Mouse (Mus musculus) midbrain, embryonic 11.5 days (tissue): ENCODE data around the gene Themis3. TPM values are rescaled to one million over a fixed set of nuclear protein-coding genes. Genes with fewer than 3 reads are reported as not detected.
A peak's percentile ranks its signal among the peaks of the same experiment; 100 is the strongest.

Experiments used
- ATAC-seq: fragments of 200-750 bp; cut with Nextera tagmentation; 2 replicates; pipeline ENCODE4 v1.8.0; 2017; ENCODE audit warnings: moderate TSS enrichment, moderate library complexity; ENCODE audit not compliant: low FRiP score
- DNase-seq: peaks from one replicate; pipeline ENCODE4 v3.0.0; 2015; ENCODE audit warnings: low spot score; ENCODE audit errors: missing footprints
- H3K27ac ChIP-seq: fragments of 300-500 bp; sonication (generic); 2 replicates; pipeline ENCODE4 v1.5.1; 2014; ENCODE audit warnings: low read depth, low read length
- H3K27me3 ChIP-seq: fragments of 300-500 bp; sonication (generic); 2 replicates; pipeline ENCODE4 v1.6.1; 2014; ENCODE audit warnings: mild to moderate bottlenecking, low read length, moderate library complexity, mixed read lengths; ENCODE audit not compliant: control insufficient read depth, insufficient read depth
- H3K36me3 ChIP-seq: fragments of 300-500 bp; sonication (generic); 2 replicates; pipeline ENCODE4 v1.6.1; 2014; ENCODE audit warnings: mild to moderate bottlenecking, low read length, moderate library complexity, mixed read lengths; ENCODE audit not compliant: control insufficient read depth, insufficient read depth
- H3K4me1 ChIP-seq: fragments of 300-500 bp; sonication (generic); 2 replicates; pipeline ENCODE4 v1.6.1; 2014; ENCODE audit warnings: low read length; ENCODE audit not compliant: control insufficient read depth, insufficient read depth
- H3K4me2 ChIP-seq: fragments of 300-500 bp; sonication (generic); 2 replicates; pipeline ENCODE4 v1.6.1; 2014; ENCODE audit warnings: mild to moderate bottlenecking, moderate library complexity
- H3K4me3 ChIP-seq: fragments of 300-500 bp; sonication (generic); 2 replicates; pipeline ENCODE4 v1.5.1; 2014; ENCODE audit warnings: low read depth, low read length
- H3K9ac ChIP-seq: fragments of 300-500 bp; sonication (generic); 2 replicates; pipeline ENCODE4 v1.6.1; 2014; ENCODE audit warnings: low read length
- H3K9me3 ChIP-seq: fragments of 300-500 bp; sonication (generic); 2 replicates; pipeline ENCODE4 v1.6.1; 2016; ENCODE audit warnings: low read length; ENCODE audit not compliant: control insufficient read depth
- WGBS: fragments of 180-500 bp; shearing (Covaris S2); extraction: QIAGEN DNeasy Blood & Tissue Kit; methylation state at CpG from one replicate; pipeline ENCODE4 v1.1.7; 2014; 5-methylcytosine and 5-hydroxymethylcytosine counted together
- polyA plus RNA-seq: library from polyadenylated mRNA; unstranded; fragments of >200 nt; fragmentation: Nextera tagmentation; extraction: Ambion mirVana; gene quantifications from 2 replicates; pipeline ENCODE4 v1.2.1, GENCODE M21; 2014

Themis3 gene
- not detected in 2 replicates for polyA plus RNA-seq

DNA sequence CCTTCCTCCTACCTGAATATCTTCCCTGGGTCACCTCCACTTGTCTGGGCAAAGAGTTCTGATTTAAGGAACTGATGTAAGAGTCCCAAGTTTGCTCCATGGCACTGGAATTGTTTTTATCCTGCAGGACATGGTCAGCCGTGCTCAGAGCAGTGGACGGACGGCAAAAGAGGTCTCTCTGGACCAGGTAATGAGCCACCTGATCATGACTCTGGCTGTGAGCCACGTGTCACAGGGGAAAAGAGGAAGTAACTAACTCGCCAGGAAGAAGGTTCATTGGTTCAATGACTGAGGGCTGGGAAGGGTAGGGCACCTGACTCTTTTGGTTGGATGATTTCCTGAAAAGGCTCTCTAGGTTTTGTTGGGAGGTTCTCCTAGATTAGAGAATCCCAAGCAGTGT is at the start of gene Themis3:
Gene Themis3, minus strand, starts transcription at position 187 of the 400 bp plus-strand sequence.
- DNase-seq (no peak), ATAC-seq (no peak)
- Histone ChIP-seq H3K9ac (no peak within 1 kb of the TSS), H3K9me3 (no peaks in the 10 kb centered on the region), H3K4me2 (no peak within 1 kb of the TSS), H3K27ac (no peak within 1 kb of the TSS), H3K4me3 (no peak within 1 kb of the TSS), H3K36me3 (no peaks in the 10 kb centered on the region), H3K27me3 (no peaks in the 10 kb centered on the region), H3K4me1 (no peaks in the 10 kb centered on the region)
- WGBS, result 78% methylated on average over 5 of the region's 5 CpGs

DNA sequence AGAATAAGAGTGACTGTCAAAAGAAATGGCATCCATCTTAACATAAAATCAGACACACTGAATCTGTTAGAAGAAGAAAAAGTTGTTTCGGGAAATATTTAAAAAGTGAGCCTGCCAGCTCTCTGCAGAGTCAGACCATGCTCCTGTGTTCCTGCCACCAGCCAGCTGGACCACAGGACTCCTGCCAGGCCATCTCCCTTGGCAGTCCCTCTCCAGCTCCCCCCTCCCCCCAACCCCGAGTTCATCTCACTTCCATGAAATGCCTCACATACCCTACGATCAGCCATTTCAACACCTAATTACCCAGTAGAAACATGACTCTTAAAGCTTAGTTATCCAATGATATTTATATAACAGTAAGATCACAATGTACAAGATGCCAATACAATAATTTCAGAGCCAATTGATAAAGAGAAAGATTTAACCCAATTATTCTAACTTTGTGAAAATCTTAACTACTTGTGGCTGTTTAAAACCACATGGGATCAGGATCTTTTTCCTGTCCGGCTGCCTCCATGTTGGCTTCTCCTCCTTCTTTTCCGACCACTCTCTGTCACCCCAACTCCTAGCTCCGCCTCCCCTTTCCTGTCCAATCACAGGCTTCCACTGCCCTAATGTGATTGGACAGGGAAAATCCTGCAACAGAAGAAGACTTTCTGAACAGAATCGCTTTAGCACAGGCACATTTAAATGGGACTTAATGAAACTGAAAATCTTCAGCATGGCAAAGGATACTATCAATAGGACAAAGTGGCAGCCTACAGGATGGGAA is 43.7 kb upstream of the Themis3 start:
- no peaks in the 10 kb centered on the region for H3K36me3 ChIP-seq
- H3K4me2 ChIP-seq, result no peak overlapping the region
- H3K9me3 ChIP-seq, result no peaks in the 10 kb centered on the region
- no peak for ATAC-seq
- WGBS, result 91% methylated on average over 7 of the region's 7 CpGs
- H3K4me3 ChIP-seq, result no peak overlapping the region
- no peaks in the 10 kb centered on the region for H3K27me3 ChIP-seq
- no peak for DNase-seq
- no peak overlapping the region for H3K9ac ChIP-seq
- no peak overlapping the region for H3K27ac ChIP-seq
- no peaks in the 10 kb centered on the region for H3K4me1 ChIP-seq

DNA sequence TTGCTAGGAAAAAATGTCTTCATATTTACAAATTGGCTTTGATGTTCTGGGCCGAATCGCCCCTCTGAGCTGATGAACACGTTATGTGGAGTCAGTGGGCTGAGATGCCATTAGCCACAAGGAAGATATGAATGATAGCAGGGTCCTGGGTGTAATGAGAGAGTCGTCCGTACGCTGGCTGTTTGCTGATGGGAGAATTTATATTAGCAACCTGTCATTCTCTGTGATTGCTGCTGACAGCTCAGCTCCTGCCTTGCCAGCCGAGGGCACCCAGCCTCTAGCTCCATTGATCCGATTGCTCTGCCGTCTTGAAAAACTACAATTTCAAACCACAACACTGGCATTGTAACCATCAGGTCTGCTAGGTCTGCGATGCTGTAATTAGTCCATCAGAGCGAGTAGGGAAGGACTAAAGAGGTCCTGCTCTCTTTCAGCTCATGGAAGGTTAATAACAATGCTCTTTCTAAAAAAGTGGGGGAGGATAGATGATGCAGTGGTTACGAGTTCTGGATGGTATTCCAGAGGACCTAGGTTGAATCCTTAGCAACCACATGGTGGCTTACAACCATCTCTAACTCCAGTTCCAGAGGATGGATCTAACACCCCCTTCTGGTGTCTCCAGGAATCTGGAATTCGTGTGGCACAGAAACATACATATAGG is 25.7 kb upstream of the Themis3 start:
- Histone ChIP-seq H3K9ac (no peak overlapping the region), H3K4me2 (no peak overlapping the region), H3K27me3 (no peaks in the 10 kb centered on the region), H3K27ac (no peak overlapping the region), H3K9me3 (no peaks in the 10 kb centered on the region), H3K4me3 (no peak overlapping the region), H3K36me3 (no peaks in the 10 kb centered on the region), H3K4me1 (no peaks in the 10 kb centered on the region)
- no peak for ATAC-seq
- 82% methylated on average over 13 of the region's 13 CpGs for WGBS
- peak; percentile 82 for DNase-seq

DNA sequence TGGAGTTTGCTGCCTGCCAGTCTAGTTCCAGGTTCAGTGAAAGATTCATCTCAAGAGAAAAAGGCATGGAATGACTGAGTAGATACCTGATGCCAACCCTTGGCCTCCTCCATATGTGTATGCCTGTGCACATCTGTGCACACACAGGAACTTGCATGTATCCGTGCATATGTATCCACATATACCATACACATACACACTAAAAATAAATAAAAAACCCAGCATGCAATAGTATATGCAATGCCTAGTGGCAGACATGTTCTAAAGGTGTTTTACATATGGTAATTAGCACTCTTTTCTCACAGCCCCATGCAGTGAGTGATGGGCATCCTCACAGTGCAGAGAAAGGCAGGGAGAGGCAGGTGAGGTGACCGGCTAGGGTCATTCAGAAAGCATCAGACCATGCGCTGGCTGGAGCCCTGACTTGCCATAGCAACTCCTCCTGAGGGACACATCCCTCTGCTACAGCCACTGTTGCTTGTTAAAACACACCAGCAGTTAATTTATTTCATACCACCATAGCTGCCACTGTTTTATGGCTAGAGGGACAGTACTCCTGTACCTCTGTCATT is 24.9 kb upstream of the Themis3 start:
- no peak overlapping the region for H3K4me3 ChIP-seq
- H3K27ac ChIP-seq, result no peak overlapping the region
- H3K9me3 ChIP-seq, result no peaks in the 10 kb centered on the region
- H3K4me2 ChIP-seq, result no peak overlapping the region
- 82% methylated on average over 3 of the region's 3 CpGs for WGBS
- no peaks in the 10 kb centered on the region for H3K36me3 ChIP-seq
- H3K27me3 ChIP-seq, result no peaks in the 10 kb centered on the region
- DNase-seq (no peak), ATAC-seq (peak; percentile 30; the same call in 1 of the 2 replicates)
- no peaks in the 10 kb centered on the region for H3K4me1 ChIP-seq
- H3K9ac ChIP-seq, result no peak overlapping the region

DNA sequence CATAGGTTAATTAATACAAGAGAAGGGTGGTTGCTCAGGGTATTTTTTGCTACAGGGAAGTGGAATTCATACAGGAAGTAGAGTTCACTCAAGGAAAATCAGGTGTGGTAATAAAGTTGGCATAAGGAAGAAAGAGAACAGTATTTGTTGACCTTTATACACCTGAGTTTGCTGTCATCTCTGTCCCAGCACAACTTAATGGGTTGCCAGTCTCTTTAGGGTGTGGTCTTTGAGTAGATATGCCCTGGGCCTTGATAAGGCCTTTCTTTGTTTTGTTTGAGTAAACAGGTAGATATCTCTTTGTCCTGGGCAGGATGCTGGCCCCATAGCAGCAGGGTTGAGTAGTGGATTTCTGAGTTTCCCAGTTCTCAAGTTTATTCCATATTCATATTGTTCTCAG is 15.6 kb upstream of the Themis3 start:
- Histone ChIP-seq H3K4me2 (no peak overlapping the region), H3K9me3 (no peaks in the 10 kb centered on the region), H3K9ac (no peak overlapping the region), H3K4me3 (no peak overlapping the region), H3K36me3 (no peaks in the 10 kb centered on the region), H3K27ac (no peak overlapping the region), H3K4me1 (no peaks in the 10 kb centered on the region), H3K27me3 (no peaks in the 10 kb centered on the region)
- DNase-seq (no peak), ATAC-seq (no peak)

DNA sequence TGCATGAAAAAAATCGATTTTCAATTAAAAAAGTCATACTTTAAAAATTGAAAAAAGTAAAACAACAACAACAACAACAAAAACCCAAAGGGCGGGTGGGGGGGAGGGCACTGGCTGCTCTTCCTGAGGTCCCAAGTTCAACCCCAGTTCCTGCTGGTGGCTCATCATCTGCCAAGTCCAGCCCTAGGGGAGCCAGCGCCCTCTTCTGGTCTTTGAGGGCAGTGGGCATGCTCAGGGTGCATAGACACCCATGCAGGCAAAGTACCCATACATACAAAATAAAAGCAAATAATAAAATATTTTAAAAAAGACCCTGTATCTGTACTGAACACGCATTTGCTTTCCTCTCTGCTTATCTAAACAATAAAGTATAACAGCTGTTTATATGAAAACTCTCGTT is 10.5 kb upstream of the Themis3 start:
- DNase-seq, result no peak
- H3K9ac ChIP-seq, result no peak overlapping the region
- 78% methylated on average over 5 of the region's 5 CpGs for WGBS

DNA sequence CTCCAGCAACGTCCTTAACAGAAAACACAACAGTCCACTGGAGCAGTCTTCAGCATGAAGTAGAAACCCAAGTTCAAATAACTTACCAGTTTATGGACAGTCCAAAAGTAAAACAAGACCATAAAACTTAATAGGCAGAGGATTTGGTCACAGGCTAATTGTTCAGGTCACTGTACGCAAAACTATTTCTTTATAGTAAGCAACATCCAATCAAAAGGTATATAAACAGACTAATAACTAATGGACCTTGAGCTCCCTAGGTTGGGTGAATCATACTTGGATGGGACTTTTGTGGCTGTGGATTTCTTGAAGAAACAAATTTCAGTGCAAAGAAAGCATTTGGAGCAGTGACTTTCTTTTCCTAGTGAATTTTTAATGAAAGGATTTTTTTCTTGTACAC is 6.8 kb upstream of the Themis3 start:
- H3K27me3 ChIP-seq, result no peaks in the 10 kb centered on the region
- WGBS, result 86% methylated on average over 2 of the region's 2 CpGs
- ATAC-seq, result no peak

More for the DNA sequence above, 10.5 kb upstream of the Themis3 start:
- Histone ChIP-seq H3K4me1 (no peaks in the 10 kb centered on the region), H3K4me3 (no peak overlapping the region), H3K9me3 (no peaks in the 10 kb centered on the region), H3K27ac (no peak overlapping the region), H3K27me3 (no peaks in the 10 kb centered on the region), H3K36me3 (no peaks in the 10 kb centered on the region), H3K4me2 (no peak overlapping the region)
- ATAC-seq, result no peak

DNA sequence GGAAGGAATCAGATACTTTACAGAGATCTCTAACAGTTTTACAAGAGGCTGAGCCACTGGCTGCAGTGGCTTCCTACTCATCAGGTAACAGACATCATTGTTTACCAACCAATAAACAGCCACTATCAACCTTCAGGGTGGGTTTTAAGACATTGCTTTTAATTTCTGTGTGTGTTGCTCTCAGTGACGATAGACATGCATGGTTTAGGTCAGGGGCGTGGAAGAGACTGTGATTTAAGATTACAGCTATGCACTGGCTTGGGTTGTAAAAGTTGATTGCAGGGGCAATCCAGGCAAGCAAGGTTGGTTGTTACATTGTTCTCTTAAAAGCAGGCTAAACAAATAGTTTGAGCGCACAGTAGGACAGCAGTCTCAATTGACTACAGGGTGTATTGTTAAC is 1.4 kb upstream of the Themis3 start:
- no peak overlapping the region for H3K4me2 ChIP-seq
- no peak for DNase-seq
- no peak for ATAC-seq
- H3K4me3 ChIP-seq, result no peak overlapping the region
- no peak overlapping the region for H3K9ac ChIP-seq
- no peaks in the 10 kb centered on the region for H3K9me3 ChIP-seq
- no peak overlapping the region for H3K27ac ChIP-seq
- no peaks in the 10 kb centered on the region for H3K27me3 ChIP-seq
- no peaks in the 10 kb centered on the region for H3K4me1 ChIP-seq
- WGBS, result 91% methylated on average over 3 of the region's 3 CpGs
- no peaks in the 10 kb centered on the region for H3K36me3 ChIP-seq

More for the DNA sequence above, 6.8 kb upstream of the Themis3 start:
- H3K4me1 ChIP-seq, result no peaks in the 10 kb centered on the region
- no peak for DNase-seq
- no peak overlapping the region for H3K4me3 ChIP-seq
- no peak overlapping the region for H3K9ac ChIP-seq
- no peak overlapping the region for H3K27ac ChIP-seq
- no peaks in the 10 kb centered on the region for H3K36me3 ChIP-seq
- no peaks in the 10 kb centered on the region for H3K9me3 ChIP-seq
- H3K4me2 ChIP-seq, result no peak overlapping the region

DNA sequence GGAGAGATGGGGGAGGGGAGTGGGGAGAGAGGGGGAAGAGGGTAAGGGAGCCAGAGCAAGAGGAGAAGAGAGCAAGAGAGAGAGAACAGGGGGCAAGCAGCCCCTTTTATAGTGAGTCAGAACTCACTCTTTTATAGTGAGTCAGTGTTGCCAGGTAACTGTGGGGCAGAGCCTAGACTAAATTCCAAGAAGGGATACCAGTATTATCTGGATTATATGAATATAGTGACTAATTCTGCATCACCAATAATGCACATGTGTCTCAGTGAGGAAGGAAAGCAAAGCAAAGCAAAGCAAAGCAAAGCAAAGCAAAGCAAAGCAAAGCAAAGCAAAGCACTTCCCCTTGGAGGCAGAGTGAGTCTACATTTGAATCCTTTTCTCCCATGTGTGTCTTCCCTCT is 835 bp upstream of the Themis3 start:
- Histone ChIP-seq H3K27ac (no peak overlapping the region), H3K4me2 (no peak overlapping the region), H3K4me1 (no peaks in the 10 kb centered on the region), H3K36me3 (no peaks in the 10 kb centered on the region), H3K4me3 (no peak overlapping the region), H3K27me3 (no peaks in the 10 kb centered on the region), H3K9me3 (no peaks in the 10 kb centered on the region), H3K9ac (no peak overlapping the region)
- DNase-seq (no peak), ATAC-seq (no peak)
